Mouse (Mus musculus): ENCODE measurements around the gene Sdk2. TPM values are rescaled to one million over a fixed set of nuclear protein-coding genes. Genes with fewer than 3 reads are reported as not detected.

Sdk2 gene
- total RNA-seq, 2 experiments from 2014 or later: 26.2 to 33.6 TPM

- peak; percentile 11 to 19 for DNase-seq (ENCODE audit: low spot score in 2 of 2)
Measured at GRCm38 (mm10) chr11:113851750-113852149, 215.1 kb downstream of the Sdk2 start.

GRCm38 (mm10) chr11:113849322-113849721 is 217.5 kb downstream of the Sdk2 start:
- DNase-seq (ENCODE audit: low spot score in 2 of 2): no peak

GRCm38 (mm10) chr11:113843920-113844319 is 222.9 kb downstream of the Sdk2 start:
- DNase-seq (ENCODE audit: low spot score in 2 of 2): no peak

- no peak for DNase-seq (ENCODE audit: low spot score in 2 of 2)
Measured at GRCm38 (mm10) chr11:113842879-113843278, 224.0 kb downstream of the Sdk2 start.

- no peak for DNase-seq (ENCODE audit: low spot score in 2 of 2)
Measured at GRCm38 (mm10) chr11:113831608-113832007, 235.2 kb downstream of the Sdk2 start.

- DNase-seq (ENCODE audit: low spot score in 2 of 2): no peak
Measured at GRCm38 (mm10) chr11:113828081-113828554, 238.7 kb downstream of the Sdk2 start.

GRCm38 (mm10) chr11:113820005-113820404 is 246.8 kb downstream of the Sdk2 start:
- DNase-seq (ENCODE audit: low spot score in 2 of 2): no peak

- no peak for DNase-seq (ENCODE audit: low spot score in 2 of 2)
Measured at GRCm38 (mm10) chr11:113819001-113819400, 247.8 kb downstream of the Sdk2 start.

- no peak for DNase-seq (ENCODE audit: low spot score in 2 of 2)
Measured at GRCm38 (mm10) chr11:113816971-113817548, 249.8 kb downstream of the Sdk2 start.

GRCm38 (mm10) chr11:113816439-113816838 is 250.4 kb downstream of the Sdk2 start:
- DNase-seq (ENCODE audit: low spot score in 2 of 2): no peak

- no peak for DNase-seq (ENCODE audit: low spot score in 2 of 2)
Measured at GRCm38 (mm10) chr11:113811546-113812339, 255.1 kb downstream of the Sdk2 start.

GRCm38 (mm10) chr11:113810638-113811545 is 256.0 kb downstream of the Sdk2 start:
- peak; percentile 80 to 91 for DNase-seq (ENCODE audit: low spot score in 2 of 2)

GRCm38 (mm10) chr11:113807086-113807485 is 259.8 kb downstream of the Sdk2 start:
- DNase-seq (ENCODE audit: low spot score in 2 of 2): no peak

- peak in 1 of 2 experiments; percentile 78 for DNase-seq (ENCODE audit: low spot score in 2 of 2)
Measured at GRCm38 (mm10) chr11:113806382-113807077, 260.3 kb downstream of the Sdk2 start.

- DNase-seq (ENCODE audit: low spot score in 2 of 2): no peak
Measured at GRCm38 (mm10) chr11:113805974-113806373, 260.9 kb downstream of the Sdk2 start.

- no peak for DNase-seq (ENCODE audit: low spot score in 2 of 2)
Measured at GRCm38 (mm10) chr11:113803321-113803941, 263.4 kb downstream of the Sdk2 start.

- DNase-seq (ENCODE audit: low spot score in 2 of 2): no peak
Measured at GRCm38 (mm10) chr11:113802456-113802855, 264.4 kb downstream of the Sdk2 start.

- DNase-seq (ENCODE audit: low spot score in 2 of 2): no peak
Measured at GRCm38 (mm10) chr11:113800026-113800425, 266.8 kb downstream of the Sdk2 start.

- no peak for DNase-seq (ENCODE audit: low spot score in 2 of 2)
Measured at GRCm38 (mm10) chr11:113799041-113799447, 267.8 kb downstream of the Sdk2 start.

- DNase-seq (ENCODE audit: low spot score in 2 of 2): peak; percentile 73 to 87
Measured at GRCm38 (mm10) chr11:113798011-113798410, 268.8 kb downstream of the Sdk2 start.
